Mouse (Mus musculus) G1E-ER4 (cell line): ENCODE measurements around the gene Gm8265. TPM values are rescaled to one million over a fixed set of nuclear protein-coding genes. Genes with fewer than 3 reads are reported as not detected.
"Not testable (repeated sequence)": the region's sequence is repeated elsewhere in the genome, so short reads cannot be mapped to it uniquely, and the experiment has no call there.

Experiments used
- GATA1 ChIP-seq: IDR thresholded peaks from one replicate; pipeline ENCODE4 v1.8.0; 2012; ENCODE audit warnings: low read length, inconsistent platforms
- polyA plus RNA-seq: library from polyadenylated mRNA; stranded (reverse); fragments of >175 nt; gene quantifications from 2 replicates; pipeline ENCODE4 v1.2.3, GENCODE M21; 2012

Gene Gm8265
- not detected in 2 replicates for polyA plus RNA-seq

- TF ChIP-seq GATA1: not testable (repeated sequence)
Measured at GRCm38 (mm10) chr14:5632928-5633327, at the start of gene Gm8265. Gm8265 (minus strand) TSS chr14:5633028.

Other genes with a start within 250 kb of the Gm8265 start
- gene Gm3500, start 244.0 kb downstream of the Gm8265 start, polyA plus RNA-seq: not detected in 2 replicates
- not detected in 2 replicates for gene Gm3194, start 177.6 kb downstream of the Gm8265 start, polyA plus RNA-seq
- not detected in 2 replicates for gene Gm8246, start 155.2 kb downstream of the Gm8265 start, polyA plus RNA-seq
- gene Gm3187, start 148.8 kb downstream of the Gm8265 start, polyA plus RNA-seq: not detected in 2 replicates
- not detected in 2 replicates for gene Gm3488, start 131.4 kb downstream of the Gm8265 start, polyA plus RNA-seq
- gene Gm3532, start 94.5 kb downstream of the Gm8265 start, polyA plus RNA-seq: not detected in 2 replicates
- not detected in 2 replicates for gene Gm9603, start 54.4 kb upstream of the Gm8265 start, polyA plus RNA-seq
- gene Gm3373, start 108.5 kb upstream of the Gm8265 start, polyA plus RNA-seq: not detected in 2 replicates
- gene Gm3383, start 175.0 kb upstream of the Gm8265 start, polyA plus RNA-seq: not detected in 2 replicates
- not detected in 2 replicates for gene Gm3424, start 197.3 kb upstream of the Gm8265 start, polyA plus RNA-seq
- gene Gm8237, start 247.4 kb upstream of the Gm8265 start, polyA plus RNA-seq: not detected in 2 replicates